9 mouse cellular contexts compared by ENCODE assay signal in the genomic region with DNA sequence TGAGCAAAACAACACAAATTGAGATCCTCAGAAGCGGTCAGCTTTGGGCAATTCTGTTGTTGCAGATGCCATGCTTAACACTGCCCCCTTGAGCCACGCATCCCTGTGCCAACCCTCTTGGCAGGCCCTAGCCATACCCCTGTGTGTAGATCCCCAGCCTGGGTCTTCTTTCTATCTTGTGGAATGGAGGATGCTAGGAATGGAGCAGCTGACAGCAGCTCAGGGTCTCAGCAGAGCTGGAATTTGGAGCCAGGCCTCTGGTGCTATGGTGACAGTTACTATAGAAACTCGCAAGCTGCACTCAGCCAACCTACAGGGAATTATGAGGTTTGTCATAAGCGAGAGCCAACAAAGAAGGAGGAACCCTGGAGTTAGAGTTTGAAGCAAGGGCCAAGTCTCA. TPM values are rescaled to one million over a fixed set of nuclear protein-coding genes. Genes with fewer than 3 reads are reported as not detected.
DNase-seq lines count a peak whose midpoint lies in the region; ATAC-seq lines count a peak whose summit lies in the region.
"Had no signal": no experiment of that assay in that cellular context is flagged by ENCODE, and none has a peak within 500 bp of the region (broad histone marks: within the 10 kb centered on the region; RNA-seq: fewer than 3 reads in every experiment).

No protein-coding gene starts in this region.

- no peak overlapping the region for H3K4me3 ChIP-seq in forebrain, embryonic 14.5 days (ENCODE audit: low read depth, low read length)
- no peak overlapping the region for H3K4me3 ChIP-seq in midbrain, embryonic 16.5 days (ENCODE audit: low read depth, low read length)
- H3K4me3 ChIP-seq: heart, embryonic 13.5 days; myocyte had no signal

- peaks cover 3% of the 10 kb centered on the region; the same call in 1 of the 2 replicates for H3K4me1 ChIP-seq in forebrain, embryonic 14.5 days (ENCODE audit: control insufficient read depth, insufficient read depth, low read length)
- H3K4me1 ChIP-seq in midbrain, embryonic 16.5 days (ENCODE audit: control insufficient read depth, insufficient read depth, low read length): peaks cover 18% of the 10 kb centered on the region
- H3K4me1 ChIP-seq: heart, embryonic 13.5 days had no signal

- peak overlapping the region; percentile 29; the same call in 1 of the 2 replicates for H3K9ac ChIP-seq in forebrain, embryonic 14.5 days (ENCODE audit: low read length)
- H3K9ac ChIP-seq in midbrain, embryonic 16.5 days (ENCODE audit: low read depth, low read length): peak overlapping the region; percentile 31
- H3K9ac ChIP-seq: heart, embryonic 13.5 days had no signal

- H3K36me3 ChIP-seq in forebrain, embryonic 14.5 days (ENCODE audit: control insufficient read depth, insufficient read depth, low read length): no peaks in the 10 kb centered on the region
- H3K36me3 ChIP-seq in midbrain, embryonic 16.5 days (ENCODE audit: control insufficient read depth, insufficient read depth, low read length): no peaks in the 10 kb centered on the region
- H3K36me3 ChIP-seq: heart, embryonic 13.5 days had no signal

- peak; percentile 93 for ATAC-seq in forebrain, embryonic 14.5 days
- peak; percentile 94 for ATAC-seq in midbrain, embryonic 16.5 days

- H3K27ac ChIP-seq in forebrain, embryonic 14.5 days (ENCODE audit: low read depth, low read length): peak overlapping the region; percentile 74
- H3K27ac ChIP-seq in midbrain, embryonic 16.5 days (ENCODE audit: low read length): peak overlapping the region; percentile 90
- H3K27ac ChIP-seq: heart, embryonic 13.5 days had no signal

- no peaks in the 10 kb centered on the region for H3K27me3 ChIP-seq in forebrain, embryonic 14.5 days (replicated peaks; ENCODE audit: control insufficient read depth, insufficient read depth, low read length)
- H3K27me3 ChIP-seq in midbrain, embryonic 16.5 days (ENCODE audit: control insufficient read depth, insufficient read depth, low read depth, low read length): no peaks in the 10 kb centered on the region
- H3K27me3 ChIP-seq: heart, embryonic 13.5 days had no signal

- DNase-seq in R1 (ENCODE audit: low read depth, low spot score): peak; percentile 21
- DNase-seq in forebrain, embryonic 14.5 days (ENCODE audit: low spot score): peak; percentile 89
- peak; percentile 80 for DNase-seq in layer of hippocampus, adult 9-10 months (ENCODE audit: low spot score)
- no peak for DNase-seq in kidney, postnatal 36 days
- no peak for DNase-seq in ovary, postnatal 14 days (ENCODE audit: low spot score)
- DNase-seq in gastrocnemius, postnatal 36 days: no peak

- 75% methylated on average over 4 of the region's 4 CpGs for WGBS in forebrain, embryonic 14.5 days
- WGBS in midbrain, embryonic 16.5 days: 39% methylated on average over 4 of the region's 4 CpGs

- H3K9me3 ChIP-seq in forebrain, embryonic 14.5 days (replicated peaks; ENCODE audit: control insufficient read depth, low read length): no peaks in the 10 kb centered on the region
- H3K9me3 ChIP-seq in midbrain, embryonic 16.5 days (replicated peaks; ENCODE audit: control insufficient read depth, low read length, poor library complexity, severe bottlenecking): no peaks in the 10 kb centered on the region

- intact Hi-C loops in gastrocnemius, postnatal 36 days (cut with DNase I): no loop called here

- no peak overlapping the region for H3K4me2 ChIP-seq in forebrain, embryonic 14.5 days (ENCODE audit: low read length)
- peak overlapping the region; percentile 27 for H3K4me2 ChIP-seq in midbrain, embryonic 16.5 days (ENCODE audit: low read length)
- H3K4me2 ChIP-seq: heart, embryonic 13.5 days had no signal

RNA-seq across cellular contexts. Expression of gene Bod1, which starts 23.1 kb away (rescaled TPM):
- 154 and 184 TPM in 2 replicates for polyA plus RNA-seq in forebrain, embryonic 14.5 days (2014; fragmentation: Nextera tagmentation; extraction: Ambion mirVana)
- 126 and 134 TPM in 2 replicates for polyA plus RNA-seq in midbrain, embryonic 16.5 days (2015; fragmentation: Nextera tagmentation; extraction: Ambion mirVana)
- total RNA-seq in gastrocnemius, postnatal 36 days (2021): 100 to 1,000 TPM; 131 to 146 TPM

Comparison
In these comparisons a context has a peak if more than half of its experiments do, and no peak if none do; other contexts are left out.
1. DNase-seq: peak in R1 (single experiment), forebrain, embryonic 14.5 days (single experiment) and layer of hippocampus, adult 9-10 months (single experiment); none in kidney, postnatal 36 days (0 of 2), ovary, postnatal 14 days (single experiment) and gastrocnemius, postnatal 36 days (0 of 2).